Mouse (Mus musculus): Measurements from ENCODE around the gene Dhrs9.

DNA sequence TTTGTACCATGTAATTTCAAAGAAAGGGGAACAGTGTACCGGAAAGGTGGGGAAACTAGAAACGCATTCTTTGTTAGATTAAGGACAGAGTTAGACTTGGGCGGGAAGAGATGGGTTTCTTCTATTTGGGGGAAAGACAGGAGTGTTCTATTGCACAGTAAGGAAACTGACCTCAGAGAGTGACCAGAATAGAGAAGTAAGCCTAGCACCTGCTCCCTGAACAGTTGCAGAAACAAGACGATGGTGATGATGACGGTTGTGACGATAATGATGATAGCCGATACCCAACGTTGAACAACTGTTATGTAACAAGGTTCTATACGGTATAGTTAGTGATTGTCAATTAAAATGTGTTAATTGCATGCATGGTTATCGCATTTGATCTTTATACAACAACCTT lies 34.3 kb downstream of the Dhrs9 start:
- no peak for TF ChIP-seq CTCF (conservative IDR thresholded peaks at IDR 0.05; ENCODE audit: low read length)
- no peak for TF ChIP-seq POU5F1 (IDR thresholded peaks at IDR 0.05; ENCODE audit: borderline replicate concordance, low read length)
- no peak for TF ChIP-seq NANOG (IDR thresholded peaks at IDR 0.05; ENCODE audit: borderline replicate concordance, low read length)
